Mouse (Mus musculus) bone marrow macrophage, adult 2 months (primary cell): ENCODE data around the gene Prom2. TPM values are rescaled to one million over a fixed set of nuclear protein-coding genes. Genes with fewer than 3 reads are reported as not detected.
A peak's percentile ranks its signal among the peaks of the same experiment; 100 is the strongest.

Source experiments
- H3K27ac ChIP-seq: 2 replicates; pipeline ENCODE4 v1.5.1; 2012; ENCODE audit warnings: low read depth, low read length; ENCODE audit not compliant: insufficient read depth
- H3K4me1 ChIP-seq: 2 replicates; pipeline ENCODE4 v1.6.1; 2012; ENCODE audit warnings: low read length; ENCODE audit not compliant: control insufficient read depth, insufficient read depth
- H3K4me3 ChIP-seq: 2 replicates; pipeline ENCODE4 v1.5.1; 2012; ENCODE audit warnings: mild to moderate bottlenecking, low read length, moderate library complexity; ENCODE audit not compliant: insufficient read depth
- CTCF ChIP-seq: IDR thresholded peaks from 2 replicates; pipeline ENCODE4 v1.5.1; 2012; ENCODE audit warnings: low read depth, mild to moderate bottlenecking, low read length, moderate library complexity
- POLR2A ChIP-seq: IDR thresholded peaks from 2 replicates; pipeline ENCODE4 v1.6.1; 2012; ENCODE audit warnings: mild to moderate bottlenecking, low read depth, low read length, borderline replicate concordance
- polyA plus RNA-seq: library from polyadenylated mRNA; stranded (reverse); fragments of >200 nt; gene quantifications from 2 replicates; pipeline ENCODE4 v1.2.4, GENCODE M21; 2012; ENCODE audit not compliant: missing spikeins, insufficient read depth, insufficient read length

Prom2 gene
- polyA plus RNA-seq, 1 experiment, result not detected

GRCm38 (mm10) chr2:127514380-127515124 lies 26.7 kb downstream of the Prom2 start:
- Histone ChIP-seq H3K4me1 (peaks cover 13% of the 10 kb centered on the region), H3K4me3 (no peak overlapping the region), H3K27ac (no peak overlapping the region)
- TF ChIP-seq POLR2A, result no peak
- no peak for TF ChIP-seq CTCF

GRCm38 (mm10) chr2:127513244-127513643 lies 28.0 kb downstream of the Prom2 start:
- no peak for TF ChIP-seq POLR2A
- no peak for TF ChIP-seq CTCF

GRCm38 (mm10) chr2:127511426-127511825 lies 29.8 kb downstream of the Prom2 start:
- no peak overlapping the region for H3K27ac ChIP-seq
- TF ChIP-seq CTCF (no peak), POLR2A (no peak)
- H3K4me1 ChIP-seq, result peaks cover 20% of the 10 kb centered on the region
- no peak overlapping the region for H3K4me3 ChIP-seq

More at GRCm38 (mm10) chr2:127513244-127513643, 28.0 kb downstream of the Prom2 start:
- Histone ChIP-seq H3K27ac (no peak overlapping the region), H3K4me1 (peaks cover 5% of the 10 kb centered on the region), H3K4me3 (no peak overlapping the region)

- Histone ChIP-seq H3K4me1 (peaks cover 31% of the 10 kb centered on the region), H3K4me3 (no peak overlapping the region), H3K27ac (no peak overlapping the region)
- no peak for TF ChIP-seq CTCF
- TF ChIP-seq POLR2A, result no peak
Measured at GRCm38 (mm10) chr2:127507967-127508660, 33.2 kb downstream of the Prom2 start.

GRCm38 (mm10) chr2:127507077-127507774 lies 34.0 kb downstream of the Prom2 start:
- no peak overlapping the region for H3K4me3 ChIP-seq
- H3K27ac ChIP-seq, result no peak overlapping the region
- TF ChIP-seq CTCF (peak; percentile 92), POLR2A (no peak)

GRCm38 (mm10) chr2:127506131-127506632 lies 35.1 kb downstream of the Prom2 start:
- Histone ChIP-seq H3K4me1 (peaks cover 31% of the 10 kb centered on the region), H3K4me3 (no peak overlapping the region), H3K27ac (no peak overlapping the region)
- TF ChIP-seq CTCF, result no peak
- no peak for TF ChIP-seq POLR2A

More at GRCm38 (mm10) chr2:127507077-127507774, 34.0 kb downstream of the Prom2 start:
- H3K4me1 ChIP-seq, result peaks cover 31% of the 10 kb centered on the region

GRCm38 (mm10) chr2:127505196-127505595 lies 36.1 kb downstream of the Prom2 start:
- peaks cover 31% of the 10 kb centered on the region for H3K4me1 ChIP-seq
- no peak overlapping the region for H3K27ac ChIP-seq
- H3K4me3 ChIP-seq, result no peak overlapping the region
- TF ChIP-seq POLR2A (no peak), CTCF (no peak)

GRCm38 (mm10) chr2:127503751-127504549 lies 37.3 kb downstream of the Prom2 start:
- no peak overlapping the region for H3K27ac ChIP-seq
- peaks cover 31% of the 10 kb centered on the region for H3K4me1 ChIP-seq
- no peak overlapping the region for H3K4me3 ChIP-seq
- TF ChIP-seq POLR2A, result no peak

GRCm38 (mm10) chr2:127501061-127501460 lies 40.2 kb downstream of the Prom2 start:
- Histone ChIP-seq H3K27ac (no peak overlapping the region), H3K4me3 (no peak overlapping the region), H3K4me1 (peaks cover 8% of the 10 kb centered on the region)
- peak; percentile 80 for TF ChIP-seq CTCF
- no peak for TF ChIP-seq POLR2A
